Mouse (Mus musculus): ENCODE results near the gene Dlgap5. TPM values are rescaled to one million over a fixed set of nuclear protein-coding genes. Genes with fewer than 3 reads are reported as not detected.

Dlgap5 gene
- polyA plus RNA-seq, 1 experiment from 2014 or later = 40.0 TPM

Other genes starting within 250 kb of the Dlgap5 start
- 3.2 and 3.8 TPM in 2 replicates for gene Gch1, start 229.0 kb downstream of the Dlgap5 start, polyA plus RNA-seq (2016; fragmentation: Nextera tagmentation; extraction: Ambion mirVana)
- gene Wdhd1, start 141.6 kb downstream of the Dlgap5 start, polyA plus RNA-seq (2016; fragmentation: Nextera tagmentation; extraction: Ambion mirVana) = 33.9 and 34.5 TPM in 2 replicates
- 3.7 and 3.9 TPM in 2 replicates for gene Socs4, start 141.5 kb downstream of the Dlgap5 start, polyA plus RNA-seq (2016; fragmentation: Nextera tagmentation; extraction: Ambion mirVana)
- gene Mapk1ip1l, start 120.1 kb downstream of the Dlgap5 start, polyA plus RNA-seq (2016; fragmentation: Nextera tagmentation; extraction: Ambion mirVana) = 79.8 and 85.3 TPM in 2 replicates
- gene Lgals3, start 50.7 kb downstream of the Dlgap5 start, polyA plus RNA-seq (2016; fragmentation: Nextera tagmentation; extraction: Ambion mirVana) = 1.5 and 2.0 TPM in 2 replicates
- gene Fbxo34, start 32.0 kb upstream of the Dlgap5 start, polyA plus RNA-seq (2016; fragmentation: Nextera tagmentation; extraction: Ambion mirVana) = 24.1 and 26.1 TPM in 2 replicates
- 20.7 and 23.2 TPM in 2 replicates for gene Atg14, start 152.2 kb upstream of the Dlgap5 start, polyA plus RNA-seq (2016; fragmentation: Nextera tagmentation; extraction: Ambion mirVana)
- gene Ktn1, start 230.0 kb upstream of the Dlgap5 start, polyA plus RNA-seq (2016; fragmentation: Nextera tagmentation; extraction: Ambion mirVana) = 90.4 and 94.9 TPM in 2 replicates

All from hindbrain, embryonic 12.5 days (tissue).